Mouse (Mus musculus) left cerebral cortex, adult 8-10 months (tissue): Measurements from ENCODE around the gene Cenpe. TPM values are rescaled to one million over a fixed set of nuclear protein-coding genes. Genes with fewer than 3 reads are reported as not detected.

ENCODE experiments used
- DNase-seq, 2 experiments: peaks; one replicate each; pipeline ENCODE4 v3.0.0; 2022; ENCODE audit warnings: low spot score in 2 of 2
- total RNA-seq, 4 experiments: library from RNA; stranded (reverse); gene quantifications; 2 replicates each; pipeline ENCODE4 v1.2.4; 2022

Cenpe gene
- total RNA-seq, 4 experiments from 2014 or later: 1.2 to 2.4 (median 1.2) TPM

DNA sequence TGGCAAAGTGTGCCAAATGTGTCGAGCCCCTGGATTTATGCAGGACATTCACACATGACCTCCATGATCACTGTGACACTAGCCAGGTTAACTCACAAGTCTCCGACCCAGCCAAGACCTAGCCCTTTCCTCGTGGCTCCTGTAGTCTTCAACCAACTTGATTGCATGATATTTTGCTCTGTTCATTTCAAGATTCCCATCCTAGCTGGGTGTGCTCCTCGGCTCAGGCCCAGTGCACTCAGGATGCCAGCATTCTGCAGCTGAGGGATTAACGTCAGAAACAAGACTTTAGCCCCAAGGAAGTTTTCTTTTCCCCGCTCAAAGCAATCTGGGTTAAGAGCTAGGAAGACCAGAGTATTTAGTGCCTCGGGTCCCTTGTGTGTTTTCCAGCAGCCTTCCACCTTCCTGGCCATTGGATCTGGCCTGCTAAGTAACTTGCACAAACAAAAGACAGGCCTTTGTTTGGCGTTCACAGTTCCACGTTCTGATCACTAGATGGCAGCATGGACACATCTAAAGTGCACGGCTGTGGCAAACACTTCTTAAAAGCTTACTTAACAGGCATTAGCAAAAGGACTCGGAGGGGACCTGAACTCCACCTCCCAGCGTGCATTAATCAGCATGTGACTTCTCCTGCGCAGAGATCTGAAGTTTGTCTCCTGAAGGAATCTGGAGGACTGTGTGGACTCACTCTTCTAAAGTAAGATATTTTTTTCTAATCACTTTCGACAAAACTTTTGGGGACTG is 68.5 kb downstream of the Cenpe start, which contains the start of gene Bdh2:
TSS of gene Bdh2 (plus strand) at position 553 of the 747 bp plus-strand sequence.
- peak; percentile 52 to 55 for DNase-seq

DNA sequence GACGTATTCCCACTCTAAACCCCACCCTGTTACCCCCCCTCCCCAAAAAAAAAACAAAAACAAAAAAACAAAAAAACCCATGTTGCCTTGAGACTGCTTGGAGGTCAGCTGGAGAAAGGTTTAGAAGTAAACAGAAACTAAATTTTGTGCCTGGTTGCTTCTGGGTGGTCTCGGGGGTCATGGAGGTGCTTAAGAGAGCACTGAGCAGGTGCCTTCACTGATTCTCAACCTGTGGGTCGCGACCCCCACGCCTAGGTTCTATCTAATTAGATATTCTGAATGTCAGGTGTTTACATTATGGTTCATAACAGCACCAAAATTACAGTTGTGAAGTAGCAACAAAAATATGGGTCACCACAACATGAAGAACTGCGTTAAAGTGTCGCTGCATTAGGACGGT is 69.4 kb downstream of the Cenpe start:
- DNase-seq: no peak

DNA sequence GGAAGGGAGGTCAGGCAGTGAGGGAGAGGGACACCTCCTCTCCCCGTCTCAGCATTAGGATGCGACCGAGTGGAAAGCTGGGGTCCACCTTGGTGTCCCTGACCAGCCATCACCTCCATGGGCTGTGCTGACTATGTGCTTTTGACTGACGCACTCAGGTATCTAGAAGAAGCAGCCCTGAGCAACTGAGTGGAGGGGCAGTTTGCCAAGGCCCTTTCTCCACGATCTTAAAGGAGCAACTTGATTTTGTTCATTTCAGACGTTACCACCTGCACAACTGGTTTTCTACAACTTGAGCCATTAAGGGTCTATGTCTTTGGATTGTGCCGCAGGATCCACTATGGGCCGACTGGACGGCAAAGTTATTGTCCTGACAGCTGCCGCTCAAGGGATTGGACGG is 72.9 kb downstream of the Cenpe start:
- DNase-seq: no peak

DNA sequence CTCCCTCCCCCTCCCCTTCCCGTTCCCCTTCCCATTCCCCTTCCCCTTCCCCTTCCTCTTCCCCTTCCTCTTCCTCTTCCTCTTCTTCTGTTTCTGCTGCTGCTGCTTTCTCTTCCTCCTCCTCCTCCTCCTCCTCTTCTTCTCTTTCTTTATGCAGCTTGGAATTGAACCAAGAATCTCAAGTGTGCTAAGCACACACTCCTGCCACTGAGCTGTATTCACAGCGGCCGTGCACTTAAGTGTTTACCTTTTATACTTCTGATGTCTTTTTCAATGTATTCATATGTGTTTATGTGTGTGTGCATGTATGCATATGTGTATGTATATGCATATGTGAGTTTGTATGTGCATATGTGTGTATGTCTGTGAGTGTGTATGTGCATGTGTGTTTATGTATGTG is 73.5 kb downstream of the Cenpe start:
- DNase-seq: no peak

DNA sequence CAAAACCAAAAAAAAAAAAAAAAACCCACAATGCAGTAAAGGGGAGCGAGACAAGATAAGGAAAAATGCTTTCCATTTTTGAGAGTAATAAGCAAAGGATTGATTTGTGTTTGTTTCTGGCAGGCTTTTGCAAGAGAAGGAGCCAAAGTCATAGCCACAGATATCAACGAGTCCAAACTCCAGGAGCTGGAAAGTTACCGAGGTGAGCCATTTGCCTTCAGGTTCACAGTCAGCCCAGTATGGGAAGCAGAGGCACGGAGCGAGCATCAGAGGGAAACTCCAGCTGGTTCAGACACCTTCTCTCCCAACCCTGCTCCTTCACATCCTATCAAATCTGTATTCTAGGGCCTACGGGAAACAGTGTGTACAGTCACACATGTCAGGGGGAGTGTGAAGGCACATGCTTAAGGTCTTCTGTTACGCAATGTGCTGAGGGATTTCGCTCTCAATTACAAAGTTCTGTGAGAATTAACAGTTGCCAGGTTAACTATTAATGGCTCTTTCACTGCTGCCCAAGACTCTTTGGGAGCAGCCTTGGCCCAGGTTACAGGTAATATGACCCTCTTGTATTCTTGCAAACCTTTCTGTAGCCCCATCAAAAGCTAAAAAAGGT is 75.9 kb downstream of the Cenpe start:
- DNase-seq: no peak

DNA sequence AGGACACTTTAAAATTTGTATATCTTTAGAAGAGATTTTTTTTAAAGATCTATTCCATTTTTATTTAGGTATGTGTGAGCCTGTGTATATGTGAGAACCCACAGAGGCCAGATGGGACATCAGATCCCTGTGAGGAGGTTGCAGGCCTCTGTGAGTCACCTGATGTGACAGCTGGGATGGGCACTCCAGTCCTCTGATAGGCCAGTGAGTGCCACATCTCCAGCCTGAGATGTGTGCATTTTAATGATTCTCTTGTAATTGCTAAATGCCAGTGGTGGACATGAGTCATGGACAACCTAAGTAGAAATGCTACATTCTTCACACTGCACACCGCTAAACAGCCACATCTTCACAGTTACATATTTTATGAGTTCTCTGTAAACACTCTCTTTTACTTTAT is 76.8 kb downstream of the Cenpe start:
- DNase-seq: no peak

DNA sequence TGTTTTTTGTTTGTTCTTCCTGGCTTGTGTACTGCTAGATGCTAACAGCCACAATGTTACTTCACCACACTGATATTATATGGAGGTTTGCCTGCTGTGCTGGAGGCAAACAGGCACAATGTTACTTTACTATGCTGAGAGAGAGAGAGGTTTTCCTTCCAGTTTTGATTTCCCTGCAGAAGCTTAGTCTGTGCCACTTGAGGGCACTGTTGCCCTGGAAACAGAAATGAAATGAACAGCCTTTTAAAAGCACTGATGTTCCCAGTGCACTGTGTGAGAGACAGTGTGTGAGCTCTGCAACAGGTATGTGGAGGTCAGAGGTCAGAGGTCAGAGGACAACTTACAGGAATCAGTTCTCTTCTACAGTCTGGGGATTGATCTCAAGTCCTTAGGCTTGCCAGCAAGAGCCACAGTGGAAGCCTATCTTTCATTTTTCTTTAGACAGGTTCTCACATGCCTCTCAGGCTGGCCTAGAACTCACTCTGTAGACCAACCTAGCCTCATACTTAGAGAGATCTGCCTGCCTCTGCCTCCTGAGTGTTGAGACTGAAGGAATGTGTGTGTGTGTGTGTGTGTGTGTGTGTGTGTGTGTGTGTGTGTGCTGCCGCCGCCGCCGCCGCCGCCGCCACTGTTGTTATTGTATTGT is 78.0 kb downstream of the Cenpe start:
- DNase-seq: peak; percentile 10 to 31

DNA sequence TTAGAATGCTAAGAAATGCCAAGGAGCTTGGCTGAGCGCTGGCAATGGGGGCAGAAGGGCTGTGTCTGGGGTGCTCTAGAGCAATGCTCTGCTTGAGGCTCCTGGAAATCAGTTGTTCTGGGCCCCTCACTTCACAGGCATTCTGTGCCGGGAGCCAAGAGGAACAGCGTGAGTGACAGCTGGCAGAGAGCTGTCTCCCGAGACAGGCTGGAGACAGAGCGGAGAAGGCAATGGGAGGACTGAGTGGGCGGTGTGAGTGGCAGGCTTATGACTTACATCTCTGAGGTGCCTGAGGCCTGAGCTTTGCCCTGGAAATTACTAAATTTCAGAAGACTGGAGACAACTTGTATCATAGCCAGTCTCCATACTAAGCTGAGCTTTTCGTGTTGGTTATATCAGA is 81.4 kb downstream of the Cenpe start:
- no peak for DNase-seq

DNA sequence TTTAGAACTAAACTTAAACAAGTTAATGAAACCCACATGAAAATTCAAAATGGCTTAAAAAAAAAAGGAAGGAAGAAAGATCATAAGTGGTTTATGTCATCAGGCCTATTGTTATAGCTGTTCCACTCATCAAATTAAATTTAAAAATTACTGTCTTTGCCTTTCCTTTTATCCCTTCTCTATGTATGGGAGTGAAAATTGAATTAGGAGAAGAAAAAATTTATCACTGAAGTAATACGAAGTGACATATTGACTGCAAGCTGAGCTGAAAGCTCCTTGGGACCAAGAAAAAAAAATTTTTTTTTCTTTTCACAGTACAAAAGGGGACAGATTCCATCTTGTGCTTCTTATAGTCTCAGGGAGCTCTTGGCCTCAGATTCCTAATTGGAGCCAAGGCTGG is 83.2 kb downstream of the Cenpe start:
- no peak for DNase-seq

DNA sequence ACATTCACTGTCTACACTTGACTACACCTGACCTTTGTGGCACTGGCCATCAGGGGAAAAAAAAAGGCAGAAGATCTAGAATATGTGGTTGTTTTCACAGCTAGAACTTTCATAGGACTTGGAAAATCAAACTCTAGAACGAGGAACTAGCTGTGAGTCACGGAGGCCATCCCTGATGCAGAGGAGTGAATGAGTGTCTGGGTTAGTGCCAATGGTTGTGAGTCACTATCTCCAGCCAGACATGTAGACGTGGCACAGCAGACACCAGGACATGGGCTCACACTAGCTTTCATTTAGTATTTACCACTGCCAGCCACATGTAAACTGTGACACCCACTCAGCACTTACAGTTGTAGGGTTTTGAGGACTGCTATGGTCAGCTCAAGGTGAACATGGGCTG is 86.2 kb downstream of the Cenpe start:
- peak in 1 of 2 experiments; percentile 35 for DNase-seq

DNA sequence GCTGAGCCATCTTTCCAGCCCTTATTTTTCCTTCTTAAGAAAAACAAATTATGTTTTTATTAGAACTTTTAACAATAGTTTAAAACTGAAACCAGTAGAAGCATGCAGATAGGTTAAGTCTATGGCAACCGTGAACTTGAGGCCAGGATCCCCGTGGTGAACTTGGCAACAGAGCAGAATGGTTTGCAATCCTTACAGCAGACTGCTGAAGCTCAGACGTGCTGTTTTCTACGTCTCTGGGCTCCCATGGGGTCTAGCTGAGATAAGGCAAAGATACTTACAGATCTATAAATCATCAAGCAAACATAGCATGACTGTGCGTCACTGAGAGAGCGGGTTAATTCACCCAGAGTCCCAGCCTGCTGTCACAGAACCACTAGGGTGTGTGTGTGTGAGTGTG is 87.7 kb downstream of the Cenpe start:
- DNase-seq: no peak

DNA sequence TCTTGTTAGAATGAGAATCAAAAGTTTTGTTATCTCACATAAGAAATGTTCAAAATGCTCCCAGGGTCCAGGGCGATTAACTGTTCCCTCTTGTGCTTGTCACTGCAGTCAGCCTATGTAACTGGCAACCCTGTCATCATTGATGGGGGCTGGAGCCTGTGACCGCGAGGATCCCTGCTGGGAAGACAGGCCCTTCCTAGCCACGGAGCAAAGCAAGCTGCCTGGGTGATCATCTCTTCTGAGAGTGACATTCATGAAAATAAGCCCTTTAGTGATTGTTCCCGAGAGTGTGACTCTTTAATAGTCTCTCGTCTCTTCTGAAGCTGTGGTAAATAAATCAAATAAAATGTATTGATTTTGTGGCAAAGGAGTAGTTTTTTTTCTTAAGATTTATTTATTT is 91.7 kb downstream of the Cenpe start:
- DNase-seq: no peak

DNA sequence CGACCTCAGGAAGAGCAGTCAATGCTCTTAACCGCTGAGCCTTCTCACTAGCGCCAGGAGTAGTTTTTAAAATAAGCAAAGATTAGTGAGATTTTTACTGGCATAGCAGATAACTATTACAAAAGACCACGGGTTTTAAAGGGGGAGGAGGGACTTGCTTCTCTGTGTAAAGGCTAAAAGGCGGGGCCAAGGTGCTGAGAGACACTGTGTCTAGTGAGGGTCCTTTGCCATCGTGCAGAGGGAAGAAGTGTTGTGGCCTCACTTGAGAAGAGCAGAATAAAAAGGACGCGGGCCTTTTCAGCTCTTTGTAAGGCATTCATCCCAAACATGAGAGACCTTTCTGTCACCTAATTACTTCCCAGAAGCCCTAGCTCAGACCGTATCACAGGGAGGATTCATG is 92.2 kb downstream of the Cenpe start:
- DNase-seq: no peak

DNA sequence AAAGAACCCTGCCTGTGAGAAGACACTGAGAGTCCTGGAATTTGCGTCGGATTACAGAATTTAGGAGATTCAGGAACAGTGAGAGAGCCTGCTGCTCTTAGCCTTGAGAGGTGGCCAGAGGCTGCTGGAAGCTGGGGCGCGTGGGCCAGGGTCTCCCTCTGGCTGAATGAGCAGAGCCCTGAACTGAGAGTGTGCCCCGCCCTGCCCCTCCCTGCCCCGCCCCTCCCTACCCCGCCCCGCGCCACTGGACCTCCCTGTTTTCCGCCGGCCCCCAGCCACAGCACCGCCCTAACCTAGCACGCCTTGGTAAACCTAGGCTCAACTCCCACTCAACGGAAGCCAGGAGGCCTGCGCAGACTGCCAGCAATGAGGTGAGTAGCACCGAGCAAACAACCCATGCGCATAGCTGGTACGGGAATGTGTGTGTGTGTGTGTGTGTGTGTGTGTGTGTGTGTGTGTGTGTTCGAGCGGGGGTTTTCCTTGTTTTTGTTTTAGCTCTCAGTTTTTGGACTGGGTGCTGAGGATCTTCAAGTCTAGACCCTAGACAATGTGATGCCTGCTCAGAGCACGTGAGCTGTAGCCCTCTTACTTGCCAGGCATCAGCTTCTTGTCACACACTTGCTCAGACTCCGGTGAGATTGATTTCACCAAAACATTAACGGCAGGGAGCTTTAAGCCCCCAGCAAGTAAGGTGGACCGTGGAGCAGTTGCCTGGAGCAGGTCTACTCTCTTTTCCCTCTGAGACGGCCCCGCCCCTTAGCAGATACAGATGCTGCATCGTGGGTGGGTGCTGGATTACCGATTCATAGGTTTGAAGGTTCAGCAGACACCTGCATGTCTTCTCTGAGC is 95.3 kb downstream of the Cenpe start, which contains the start of gene Slc9b2:
TSS of gene Slc9b2 (plus strand) at position 290 of the 849 bp plus-strand sequence.
- DNase-seq: no peak

DNA sequence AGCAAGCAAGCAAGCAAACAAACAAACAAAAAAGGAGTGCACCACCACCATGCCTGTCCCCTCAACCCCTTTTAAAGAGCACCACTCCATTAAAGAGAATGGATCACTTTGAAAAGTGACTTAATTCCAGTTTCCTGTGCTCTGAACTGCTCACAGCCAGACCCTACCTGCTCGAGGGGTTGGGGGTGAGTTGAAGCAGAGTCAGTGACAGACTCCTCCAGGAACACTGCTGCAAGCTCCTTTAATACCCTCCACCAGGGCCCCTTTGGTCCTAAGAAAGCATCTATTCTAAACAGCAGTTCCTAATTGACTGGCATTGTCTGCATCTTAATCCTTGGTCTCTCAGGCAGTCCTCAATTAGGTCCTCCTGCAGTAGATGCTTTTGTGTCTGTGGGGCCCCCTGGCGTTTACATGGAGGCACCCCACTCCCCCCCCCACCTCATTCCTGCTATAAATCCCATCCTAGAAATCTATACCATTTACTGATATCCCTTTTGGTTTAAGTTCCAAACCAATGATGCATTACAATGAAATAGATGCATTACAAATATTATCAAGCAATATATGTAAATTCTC is 100.7 kb downstream of the Cenpe start:
- DNase-seq: no peak

DNA sequence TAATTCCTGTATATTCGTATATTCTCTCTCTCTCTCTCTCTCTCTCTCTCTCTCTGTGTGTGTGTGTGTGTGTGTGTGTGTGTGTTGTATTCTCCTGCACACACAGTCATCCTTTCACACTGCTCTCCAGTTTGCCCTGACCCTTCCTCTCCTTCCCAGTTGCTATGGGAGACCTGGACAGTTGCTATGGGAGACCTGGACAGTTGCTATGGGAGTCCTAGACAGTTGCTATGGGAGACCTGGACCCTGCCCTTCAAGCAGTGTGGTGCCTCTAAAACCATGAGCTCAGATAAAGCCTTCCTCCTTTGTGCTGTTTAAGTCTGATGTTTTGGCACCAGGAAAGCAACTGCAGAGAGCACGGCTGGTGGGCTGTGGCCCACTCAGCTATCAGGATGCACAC is 101.4 kb downstream of the Cenpe start:
- no peak for DNase-seq

DNA sequence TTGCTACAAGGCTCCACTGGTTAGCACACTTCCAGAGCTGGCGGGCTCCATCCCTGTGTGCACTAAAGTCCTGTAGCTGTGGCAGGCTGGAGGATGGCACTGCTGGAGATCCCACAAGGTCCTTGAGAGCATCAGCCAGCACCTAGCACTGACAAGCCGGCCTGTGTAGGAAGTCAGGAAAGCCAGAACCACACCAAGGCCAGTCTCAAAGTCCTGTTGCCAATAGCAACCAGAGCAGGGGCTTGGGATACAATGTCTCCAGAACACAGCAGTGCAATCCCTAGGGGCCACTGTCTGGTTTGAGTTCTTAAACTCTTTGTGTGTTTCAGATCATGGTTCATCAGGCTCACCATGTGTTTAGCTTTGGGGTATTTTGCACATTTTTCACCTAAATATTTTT is 102.5 kb downstream of the Cenpe start:
- no peak for DNase-seq

DNA sequence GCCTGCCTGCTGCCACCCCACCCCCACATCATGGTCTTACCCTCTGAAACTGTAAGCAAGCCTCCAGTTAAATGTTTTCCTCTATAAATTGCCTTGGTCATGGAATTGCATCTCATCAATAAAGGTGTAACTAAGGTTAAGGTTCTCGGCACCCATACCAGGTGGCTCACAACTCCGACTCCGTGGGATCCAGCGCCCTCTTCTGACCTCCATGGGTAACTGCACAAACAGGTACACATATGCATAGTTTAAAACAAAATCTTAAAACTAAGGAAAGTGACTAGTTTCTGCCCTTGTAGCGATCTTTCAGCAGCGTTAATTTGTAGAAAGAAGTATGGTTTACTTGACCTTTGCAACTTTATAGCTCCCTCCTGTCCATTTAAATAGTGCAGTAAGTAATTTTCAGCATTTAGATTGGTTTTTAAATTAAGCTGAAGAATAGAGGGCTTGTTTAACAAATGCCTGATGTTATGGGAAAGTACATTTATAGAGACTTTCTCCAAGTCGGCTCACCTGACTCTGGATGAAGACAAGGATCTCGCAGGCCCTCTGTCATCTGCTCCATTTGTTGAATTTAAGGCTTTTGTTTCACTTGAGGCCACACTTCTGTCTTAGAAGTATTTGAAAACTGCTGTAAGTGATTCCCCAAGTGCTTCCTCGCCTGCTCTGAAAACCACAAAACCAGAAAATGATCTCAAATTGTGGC is 103.5 kb downstream of the Cenpe start:
- no peak for DNase-seq

DNA sequence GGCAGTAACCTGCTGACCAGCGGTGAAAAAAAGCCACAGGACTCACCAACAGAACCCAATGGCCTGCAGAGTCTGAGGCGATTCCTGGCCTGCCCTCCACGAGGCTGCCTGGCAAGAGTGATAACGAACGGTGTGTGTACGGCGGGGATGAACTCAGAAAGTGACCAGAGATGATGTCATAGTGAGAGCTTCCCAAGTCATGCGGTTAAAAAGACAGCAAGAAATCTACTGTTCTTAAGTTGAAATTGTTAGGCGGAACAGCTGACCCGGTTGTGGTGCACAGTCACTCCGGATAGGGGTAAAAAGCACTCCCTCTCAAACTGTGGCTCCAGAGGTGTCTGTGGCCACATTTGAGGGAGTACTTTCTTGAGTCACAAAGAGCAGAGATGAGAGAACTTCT is 106.0 kb downstream of the Cenpe start:
- DNase-seq: no peak
